Mouse (Mus musculus) heart, adult 2 months (tissue): ENCODE results near the gene Arrb1.

ENCODE experiments used
- CTCF ChIP-seq: fragments of 200-600 bp; IDR thresholded peaks from 2 replicates; pipeline ENCODE4 v1.8.1; 2022; ENCODE audit warnings: antibody characterized with exemption, mild to moderate bottlenecking, moderate library complexity
- EP300 ChIP-seq: fragments of 200-500 bp; IDR thresholded peaks from 2 replicates; pipeline ENCODE4 v1.6.1; 2011; ENCODE audit warnings: low read depth, low read length, control low read depth; ENCODE audit not compliant: insufficient read depth
- POLR2A ChIP-seq: fragments of 200-500 bp; IDR thresholded peaks from 2 replicates; pipeline ENCODE4 v1.6.1; 2011; ENCODE audit warnings: mild to moderate bottlenecking, low read depth, low read length, control low read depth; ENCODE audit not compliant: insufficient read depth

DNA sequence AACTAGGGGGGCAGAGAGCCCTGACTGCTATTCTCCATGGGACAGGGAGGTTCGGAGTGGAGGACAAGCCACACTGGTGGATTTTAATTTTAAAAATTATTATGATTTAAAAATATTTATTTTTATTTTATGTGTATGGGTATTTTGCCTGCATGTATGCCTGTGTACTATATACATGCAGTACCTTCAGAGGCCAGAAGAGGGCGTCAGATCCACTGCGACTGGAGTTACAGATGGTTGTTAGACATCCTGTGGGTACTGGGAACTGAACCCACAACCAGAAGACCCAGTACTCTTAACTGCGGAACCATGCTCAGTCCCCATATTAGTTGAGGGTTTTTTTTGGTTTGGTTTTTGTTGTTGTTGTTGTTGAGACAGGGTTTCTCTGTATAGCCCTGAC is 63.5 kb downstream of the Arrb1 start:
- TF ChIP-seq EP300, result no peak
- peak; percentile 50 for TF ChIP-seq CTCF
- TF ChIP-seq POLR2A, result no peak
